Mouse (Mus musculus) kidney, postnatal 36 days (tissue): ENCODE measurements around the gene Scml4.

Experiments used
- DNase-seq, 2 experiments: peaks; one replicate each; pipeline ENCODE4 v3.0.0; 2021 to 2022; ENCODE audit warnings: mixed read lengths in 2 of 2

The Scml4 gene

GRCm38 (mm10) chr10:42999324-42999723, 139.2 kb downstream of the Scml4 start:
- DNase-seq: no peak

GRCm38 (mm10) chr10:43001433-43001832, 141.3 kb downstream of the Scml4 start:
- no peak for DNase-seq

DNA sequence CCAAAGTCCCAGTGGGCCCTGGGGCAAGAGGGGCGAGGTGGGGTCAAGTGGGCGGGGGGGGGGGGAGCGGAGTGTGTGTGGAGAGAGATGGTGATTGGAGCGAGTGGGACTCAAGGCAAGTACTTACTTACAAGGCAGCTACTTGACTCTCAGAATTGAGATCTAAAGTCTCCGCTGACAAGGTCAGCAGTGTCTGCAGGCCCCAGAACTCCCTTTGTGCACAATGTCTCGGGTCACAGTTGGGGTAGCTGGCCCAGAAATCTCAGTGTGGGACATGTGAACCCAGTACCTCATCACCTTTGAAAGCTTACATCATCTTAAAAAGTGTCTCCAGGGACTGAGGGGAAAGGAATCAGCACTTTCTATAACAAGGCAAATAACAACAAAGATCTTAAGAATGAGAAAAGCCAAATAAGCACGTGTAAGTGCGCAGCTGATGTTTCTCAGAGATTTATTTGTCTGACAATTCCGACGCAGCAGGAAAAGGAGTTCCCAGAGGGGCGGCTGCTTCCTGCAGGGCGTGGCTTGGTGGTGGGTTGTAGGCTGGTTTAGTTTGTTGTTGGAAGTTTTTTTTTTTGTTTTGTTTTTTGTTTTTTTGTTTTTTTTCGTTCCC, 142.0 kb downstream of the Scml4 start:
- peak; percentile 48 to 55 for DNase-seq

- DNase-seq: peak in 1 of 2 experiments; percentile 10
These were observed 142.7 kb downstream of the Scml4 start for GRCm38 (mm10) chr10:43002721-43003465.

GRCm38 (mm10) chr10:43003466-43003757, 143.2 kb downstream of the Scml4 start:
- DNase-seq: no peak

- no peak for DNase-seq
These were observed 144.1 kb downstream of the Scml4 start for GRCm38 (mm10) chr10:43004174-43004734.

DNA sequence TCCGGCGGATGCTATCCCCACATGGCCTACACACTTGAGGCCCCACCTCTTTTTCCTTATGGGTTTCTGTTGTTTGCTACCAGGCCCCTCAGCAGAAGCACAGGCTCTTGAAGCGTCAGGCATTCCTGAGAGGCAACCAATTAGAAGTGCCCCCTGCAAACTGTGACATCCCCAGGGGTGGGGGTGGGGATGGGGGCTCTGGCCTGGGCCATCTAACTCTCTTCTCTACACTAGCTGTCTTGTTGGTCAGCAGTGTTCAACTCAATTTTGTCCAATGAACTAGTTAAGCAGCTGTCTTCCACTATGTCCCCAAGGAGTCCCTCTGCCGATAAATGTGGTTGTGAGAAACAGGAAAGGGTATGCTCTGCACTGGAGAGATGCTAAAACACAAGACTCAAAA, 144.9 kb downstream of the Scml4 start:
- DNase-seq: no peak

DNA sequence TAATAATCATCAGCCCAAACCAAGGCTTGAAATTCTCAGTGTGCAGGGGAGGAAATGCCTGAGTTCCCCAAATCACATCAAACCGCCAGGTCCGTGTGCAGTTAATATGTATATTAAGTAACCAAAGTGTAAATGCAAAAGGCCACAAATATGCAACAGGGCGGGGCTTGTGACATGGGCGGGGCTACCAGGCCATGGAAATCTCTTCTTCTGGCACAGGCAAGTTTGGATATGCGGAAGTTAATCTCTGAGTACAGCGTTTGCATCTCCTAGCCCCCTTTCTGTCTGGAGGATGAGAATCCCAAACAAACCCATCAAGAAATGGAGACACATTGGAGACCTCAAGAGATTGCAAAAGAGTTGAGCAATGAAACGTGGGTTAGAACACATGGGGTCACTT, 145.5 kb downstream of the Scml4 start:
- DNase-seq: no peak

DNA sequence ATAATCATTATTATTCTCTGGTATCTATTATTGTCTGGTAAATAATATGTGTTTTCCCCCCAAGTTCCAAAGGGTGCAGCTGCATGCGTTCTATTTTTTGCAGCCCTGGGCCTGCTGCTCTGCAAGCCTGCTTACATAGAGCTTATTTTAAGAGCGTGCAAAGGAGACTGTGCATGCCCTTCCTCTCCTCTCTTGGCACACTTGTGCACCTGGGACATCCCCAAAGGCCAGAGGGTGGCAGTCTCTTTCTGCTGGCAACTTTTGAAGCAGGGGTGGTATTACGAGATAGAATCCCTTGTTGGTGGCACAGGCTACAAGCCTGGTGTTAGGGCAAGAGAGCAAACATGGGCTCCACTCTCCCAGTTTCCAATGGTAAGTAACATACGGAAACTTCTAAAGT, 146.4 kb downstream of the Scml4 start:
- DNase-seq: no peak

DNA sequence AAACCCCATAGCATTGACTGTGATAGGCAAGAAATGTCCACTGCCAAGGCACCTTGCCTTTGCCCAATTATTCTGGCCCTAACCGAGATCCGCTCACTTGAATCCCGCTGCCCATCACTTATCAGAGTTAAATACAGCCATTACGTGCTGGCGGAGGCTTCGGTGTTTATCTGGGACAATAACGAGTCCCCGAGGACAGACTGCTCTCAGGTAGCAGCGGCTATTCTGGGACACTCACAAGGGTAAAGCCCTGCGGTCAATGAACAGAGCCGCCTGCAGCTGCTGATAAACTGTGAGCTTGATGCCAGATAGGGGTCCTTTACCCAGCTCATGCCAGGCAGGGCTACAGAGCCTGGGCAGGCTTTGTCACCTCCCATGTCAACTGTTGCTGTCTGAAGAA, 147.9 kb downstream of the Scml4 start:
- DNase-seq: no peak
